Mouse (Mus musculus) embryonic facial prominence, embryonic 10.5 days (tissue): ENCODE data around the gene Trpt1. TPM values are rescaled to one million over a fixed set of nuclear protein-coding genes. Genes with fewer than 3 reads are reported as not detected.

Experiments
- DNase-seq: peaks from one replicate; pipeline ENCODE4 v3.0.0-alpha.2; 2017; ENCODE audit warnings: low spot score
- H3K27ac ChIP-seq: fragments of 300-500 bp; sonication (generic); replicated peaks from 2 replicates; pipeline ENCODE4 v1.5.1; 2016; ENCODE audit warnings: mild to moderate bottlenecking
- H3K27me3 ChIP-seq: fragments of 300-500 bp; sonication (generic); replicated peaks from 2 replicates; pipeline ENCODE4 v1.6.1; 2016; ENCODE audit warnings: low read depth, mild to moderate bottlenecking; ENCODE audit not compliant: poor library complexity, severe bottlenecking
- H3K36me3 ChIP-seq: fragments of 300-500 bp; sonication (generic); replicated peaks from 2 replicates; pipeline ENCODE4 v1.6.1; 2016; ENCODE audit warnings: mild to moderate bottlenecking, moderate library complexity
- H3K4me1 ChIP-seq: fragments of 300-500 bp; sonication (generic); 2 replicates; pipeline ENCODE4 v1.6.1; 2016
- H3K4me3 ChIP-seq: fragments of 300-500 bp; sonication (generic); 2 replicates; pipeline ENCODE4 v1.5.1; 2016; ENCODE audit warnings: mild to moderate bottlenecking, moderate library complexity
- H3K9me3 ChIP-seq: fragments of 300-500 bp; sonication (generic); 2 replicates; pipeline ENCODE4 v1.6.1; 2016; ENCODE audit warnings: mild to moderate bottlenecking
- WGBS: fragments of 180-500 bp; shearing (Covaris S2); methylation state at CpG from one replicate; pipeline ENCODE4 v1.1.7; 2016; 5-methylcytosine and 5-hydroxymethylcytosine counted together
- polyA plus RNA-seq: library from polyadenylated mRNA; unstranded; fragments of >200 nt; fragmentation: Nextera tagmentation; extraction: Ambion mirVana; gene quantifications from 2 replicates; pipeline ENCODE4 v1.2.1, GENCODE M21; 2016

Trpt1 gene
- polyA plus RNA-seq, 1 experiment from 2014 or later = 8.8 TPM

DNA sequence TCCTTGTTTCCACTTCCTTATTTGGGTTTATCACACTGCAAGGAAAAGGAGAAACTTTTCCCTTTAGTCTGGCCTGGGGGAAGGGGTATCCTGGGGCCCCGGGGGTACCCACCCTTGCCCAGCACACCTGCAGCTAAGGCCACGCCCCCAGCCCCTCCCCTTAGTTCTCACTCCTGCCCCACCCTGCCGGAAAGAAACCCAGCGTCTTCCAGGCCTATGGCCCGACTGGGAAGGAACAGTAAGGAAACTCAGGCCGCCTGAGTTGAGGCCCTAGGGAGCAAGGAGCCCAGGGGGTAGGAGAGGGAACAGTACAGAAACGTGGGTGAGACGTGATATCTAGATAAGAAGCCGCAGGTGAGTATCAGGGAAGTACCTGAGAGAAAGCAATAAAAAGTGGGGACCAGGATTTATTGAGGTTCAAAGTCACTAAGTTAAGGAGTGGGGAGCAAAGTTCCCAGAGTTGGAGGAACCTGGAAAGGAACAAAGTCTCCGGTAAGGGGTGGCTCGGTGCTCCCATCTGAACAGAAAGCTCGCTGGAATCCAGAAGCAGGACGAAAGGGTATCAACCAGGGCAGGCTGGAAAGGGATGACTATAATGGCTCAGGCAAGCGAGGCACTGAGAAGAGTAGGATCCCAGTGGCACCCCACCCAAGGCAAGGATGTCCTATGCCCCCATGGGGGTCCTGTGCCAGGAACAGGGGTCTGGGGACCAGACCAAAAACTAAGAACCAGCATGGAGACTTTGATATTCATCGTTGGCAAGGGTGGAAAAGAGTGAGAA is 27.2 kb upstream of the Trpt1 start:
- DNase-seq = peak; percentile 39
- WGBS = 11% methylated on average over 15 of the region's 15 CpGs
- H3K4me3 ChIP-seq = peak overlapping the region; percentile 69
- peaks cover 56% of the 10 kb centered on the region for H3K4me1 ChIP-seq
- peak overlapping the region; percentile 84; the same call in 1 of the 2 replicates for H3K27ac ChIP-seq
- H3K27me3 ChIP-seq = peaks cover 12% of the 10 kb centered on the region
- H3K9me3 ChIP-seq = no peaks in the 10 kb centered on the region
- peaks cover 31% of the 10 kb centered on the region for H3K36me3 ChIP-seq

DNA sequence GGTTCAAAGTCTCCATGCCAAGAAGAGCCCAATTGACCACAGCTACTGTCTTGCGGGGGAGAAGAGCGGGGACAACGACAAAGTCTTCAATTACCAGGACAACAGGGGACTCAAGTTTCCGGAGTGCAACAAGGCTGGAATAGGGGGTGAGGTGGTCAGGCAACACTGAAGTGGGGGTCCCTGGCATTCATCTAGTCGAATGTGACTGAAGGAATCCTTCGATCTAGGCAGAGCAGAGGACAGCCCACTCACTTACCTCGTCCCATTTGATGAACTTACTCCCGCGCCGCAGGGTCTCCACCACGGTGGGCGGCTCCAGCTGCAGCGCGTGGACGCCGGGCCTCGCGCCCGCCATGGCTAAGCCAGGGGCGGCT is 26.7 kb upstream of the Trpt1 start:
- Histone ChIP-seq H3K4me3 (peak overlapping the region; percentile 69), H3K27me3 (peaks cover 12% of the 10 kb centered on the region), H3K36me3 (peaks cover 25% of the 10 kb centered on the region), H3K9me3 (no peaks in the 10 kb centered on the region), H3K4me1 (peaks cover 61% of the 10 kb centered on the region), H3K27ac (peak overlapping the region; percentile 84)
- no peak for DNase-seq
- 0% methylated on average over 20 of the region's 20 CpGs for WGBS

DNA sequence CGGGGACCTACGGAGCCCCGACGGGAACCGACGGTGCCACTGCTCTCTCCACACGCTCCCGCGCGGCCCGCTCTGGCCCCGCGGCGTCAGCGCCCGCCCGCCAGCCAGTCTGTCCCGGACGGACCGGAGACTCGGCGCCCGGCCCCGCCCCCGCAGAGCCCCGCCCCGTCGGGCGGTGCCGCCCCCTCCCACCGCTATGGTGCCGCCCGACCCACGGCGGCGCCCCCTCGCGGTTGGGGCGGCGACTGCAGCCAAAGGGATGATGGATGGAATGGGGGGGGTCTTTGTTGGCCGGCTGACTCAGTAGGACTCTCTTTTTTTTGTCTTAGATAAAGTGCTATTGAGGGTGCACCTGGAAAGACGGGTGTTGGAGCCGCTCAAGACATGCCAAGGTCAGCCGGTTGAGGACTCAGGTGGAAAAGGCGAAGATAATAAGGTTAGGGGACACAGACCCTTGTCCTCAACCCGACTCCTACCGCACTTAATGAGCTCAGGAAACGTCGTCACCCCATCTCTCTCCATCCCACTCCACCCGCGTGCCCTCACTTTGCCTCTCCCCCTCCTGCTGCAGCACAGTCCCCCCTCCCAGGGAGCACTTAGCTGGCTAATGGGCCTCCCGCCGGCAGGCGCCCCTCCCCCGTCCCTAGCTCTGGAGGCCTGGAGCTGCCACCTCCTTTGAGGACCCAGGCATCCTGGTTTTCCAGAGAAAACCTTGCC is 26.1 kb upstream of the Trpt1 start:
- peak; percentile 86 for DNase-seq
- Histone ChIP-seq H3K27me3 (peaks cover 12% of the 10 kb centered on the region), H3K36me3 (peaks cover 19% of the 10 kb centered on the region), H3K27ac (peak overlapping the region; percentile 84), H3K9me3 (no peaks in the 10 kb centered on the region), H3K4me3 (peak overlapping the region; percentile 69), H3K4me1 (peaks cover 61% of the 10 kb centered on the region)
- WGBS = under 1% methylated on average over 55 of the region's 55 CpGs

DNA sequence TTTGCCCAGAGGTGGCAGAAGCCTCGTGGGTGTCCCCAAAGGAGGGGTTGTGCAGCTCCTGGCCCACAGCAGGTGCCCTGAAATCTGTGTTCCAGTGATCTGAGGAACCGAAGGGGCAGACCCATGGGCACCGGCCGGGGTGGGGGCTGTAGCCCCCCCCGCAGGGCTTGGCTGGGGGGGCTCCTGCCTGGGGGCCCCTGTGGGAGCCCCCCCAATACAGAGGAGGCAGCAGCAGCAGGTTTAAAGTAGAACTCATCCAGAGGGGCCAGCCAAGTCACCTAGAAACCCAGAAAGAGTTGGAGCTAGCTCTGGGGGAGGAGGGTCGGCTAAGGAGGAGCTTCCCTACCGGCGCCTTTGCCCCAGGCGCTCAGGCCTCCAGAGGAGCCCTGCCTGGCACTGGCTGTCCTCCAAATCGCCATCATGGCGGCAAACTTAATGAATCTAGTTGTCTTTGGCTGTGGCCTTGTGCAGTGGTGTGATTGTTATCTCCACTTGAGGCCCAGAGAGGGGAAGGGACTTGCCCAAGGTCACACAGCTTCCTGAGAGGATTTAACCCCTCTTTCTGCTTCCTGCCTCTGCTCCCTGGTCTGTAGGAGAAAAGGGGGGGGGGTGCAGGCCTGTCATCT is 25.4 kb upstream of the Trpt1 start:
- Histone ChIP-seq H3K27me3 (peaks cover 12% of the 10 kb centered on the region), H3K4me1 (peaks cover 61% of the 10 kb centered on the region)

DNA sequence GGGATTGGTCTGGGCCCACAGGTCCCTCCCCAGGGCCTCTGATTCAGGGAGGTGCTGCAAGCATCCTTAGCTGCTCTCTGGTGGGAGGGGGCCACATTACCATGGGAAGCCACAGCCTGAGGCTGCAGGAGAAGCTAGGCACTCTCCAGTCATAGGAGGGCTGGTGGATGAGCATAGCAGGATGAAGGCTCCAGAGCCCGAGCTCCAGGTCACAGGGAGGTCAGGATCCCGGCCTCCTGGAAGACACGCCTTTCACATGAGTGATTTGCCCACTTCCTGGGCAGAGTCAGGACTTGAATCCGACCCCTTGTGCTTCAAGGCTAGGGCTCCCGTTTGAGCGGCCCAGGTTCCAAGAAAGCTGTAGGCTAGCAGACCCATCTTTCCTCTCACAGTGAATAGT is 24.3 kb upstream of the Trpt1 start:
- peaks cover 9% of the 10 kb centered on the region for H3K36me3 ChIP-seq
- DNase-seq = no peak
- WGBS = 30% methylated on average over 6 of the region's 6 CpGs
- H3K4me1 ChIP-seq = peaks cover 71% of the 10 kb centered on the region
- H3K27me3 ChIP-seq = peaks cover 12% of the 10 kb centered on the region
- H3K4me3 ChIP-seq = peak overlapping the region; percentile 2; the same call in 1 of the 2 replicates
- H3K27ac ChIP-seq = peak overlapping the region; percentile 52; the same call in 1 of the 2 replicates
- H3K9me3 ChIP-seq = no peaks in the 10 kb centered on the region

More for the DNA sequence above, 25.4 kb upstream of the Trpt1 start:
- Histone ChIP-seq H3K4me3 (peak overlapping the region; percentile 69), H3K9me3 (no peaks in the 10 kb centered on the region), H3K27ac (peak overlapping the region; percentile 84), H3K36me3 (peaks cover 12% of the 10 kb centered on the region)
- 17% methylated on average over 11 of the region's 11 CpGs for WGBS
- no peak for DNase-seq

DNA sequence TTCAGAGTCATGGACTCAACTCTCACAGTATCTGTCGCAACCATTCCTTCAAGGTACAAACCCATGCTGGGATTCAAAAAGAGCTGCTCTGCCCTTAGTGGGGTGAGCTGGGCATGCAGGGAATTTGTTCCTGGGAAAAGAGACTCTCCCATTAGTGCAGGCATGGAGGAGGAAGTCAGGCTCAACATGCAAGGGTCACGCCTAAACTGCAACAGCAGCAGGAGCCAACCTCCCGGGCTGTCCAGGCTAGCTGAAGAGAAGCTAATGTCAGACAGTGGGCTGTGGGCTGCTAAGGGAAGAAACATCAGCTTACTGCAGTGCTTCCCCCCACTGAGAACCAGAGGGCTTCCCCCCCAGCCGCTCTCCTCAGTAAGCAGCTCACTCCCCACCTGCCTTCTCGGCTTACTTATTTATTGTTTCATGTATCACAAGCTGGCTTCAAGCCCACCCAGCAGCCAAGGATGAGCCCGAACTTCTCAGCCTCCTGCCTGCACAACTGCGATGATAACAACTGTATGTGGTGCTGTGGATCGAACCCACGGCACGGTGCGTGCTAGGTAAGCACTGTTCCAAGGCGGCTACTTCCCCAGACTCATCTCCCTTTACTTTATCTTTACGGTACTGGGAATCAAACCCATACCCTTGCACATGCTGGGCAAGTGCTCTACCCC is 23.5 kb upstream of the Trpt1 start:
- H3K27ac ChIP-seq = peak overlapping the region; percentile 52; the same call in 1 of the 2 replicates
- no peak for DNase-seq
- H3K4me3 ChIP-seq = 0 out of 2 replicates have a peak overlapping the region, but pooled peaks have one; percentile 19
- WGBS = 80% methylated on average over 13 of the region's 13 CpGs
- H3K4me1 ChIP-seq = peaks cover 79% of the 10 kb centered on the region
- H3K27me3 ChIP-seq = peaks cover 12% of the 10 kb centered on the region
- H3K36me3 ChIP-seq = peaks cover 15% of the 10 kb centered on the region
- H3K9me3 ChIP-seq = no peaks in the 10 kb centered on the region

DNA sequence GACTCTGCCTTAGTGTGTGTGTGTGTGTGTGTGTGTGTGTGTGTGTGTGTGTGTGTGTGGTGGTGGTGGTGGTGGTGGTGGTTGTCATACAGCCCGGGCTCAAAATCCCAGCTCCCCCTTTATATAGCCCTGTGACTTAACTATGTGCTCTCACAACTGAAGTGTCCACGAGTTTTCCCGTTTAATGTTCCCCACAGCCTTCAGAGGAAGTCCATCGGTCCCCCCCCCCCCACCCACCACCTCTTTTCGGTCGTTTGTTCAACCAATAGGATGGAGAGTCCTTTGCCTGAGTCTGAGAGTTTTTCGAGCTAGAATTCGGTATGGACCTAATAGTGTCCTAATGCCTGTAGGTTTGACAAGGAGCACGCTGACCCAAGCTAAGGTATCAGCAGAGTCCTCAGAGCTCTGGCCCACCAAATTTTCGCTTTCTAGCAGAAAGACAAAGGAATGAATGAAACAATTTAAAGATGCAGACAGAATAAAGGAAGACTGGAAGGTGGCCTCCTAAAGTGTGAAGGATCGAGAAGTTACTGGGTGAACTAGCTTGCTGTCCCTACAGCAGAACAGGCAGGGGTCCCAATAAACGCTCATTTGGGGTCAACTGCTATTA is 22.2 kb upstream of the Trpt1 start:
- peaks cover 79% of the 10 kb centered on the region for H3K4me1 ChIP-seq
- no peaks in the 10 kb centered on the region for H3K9me3 ChIP-seq
- peaks cover 28% of the 10 kb centered on the region for H3K36me3 ChIP-seq
- H3K4me3 ChIP-seq = peak overlapping the region; percentile 92
- 36% methylated on average over 12 of the region's 12 CpGs for WGBS
- peak overlapping the region; percentile 95 for H3K27ac ChIP-seq
- H3K27me3 ChIP-seq = peaks cover 4% of the 10 kb centered on the region
- DNase-seq = no peak

DNA sequence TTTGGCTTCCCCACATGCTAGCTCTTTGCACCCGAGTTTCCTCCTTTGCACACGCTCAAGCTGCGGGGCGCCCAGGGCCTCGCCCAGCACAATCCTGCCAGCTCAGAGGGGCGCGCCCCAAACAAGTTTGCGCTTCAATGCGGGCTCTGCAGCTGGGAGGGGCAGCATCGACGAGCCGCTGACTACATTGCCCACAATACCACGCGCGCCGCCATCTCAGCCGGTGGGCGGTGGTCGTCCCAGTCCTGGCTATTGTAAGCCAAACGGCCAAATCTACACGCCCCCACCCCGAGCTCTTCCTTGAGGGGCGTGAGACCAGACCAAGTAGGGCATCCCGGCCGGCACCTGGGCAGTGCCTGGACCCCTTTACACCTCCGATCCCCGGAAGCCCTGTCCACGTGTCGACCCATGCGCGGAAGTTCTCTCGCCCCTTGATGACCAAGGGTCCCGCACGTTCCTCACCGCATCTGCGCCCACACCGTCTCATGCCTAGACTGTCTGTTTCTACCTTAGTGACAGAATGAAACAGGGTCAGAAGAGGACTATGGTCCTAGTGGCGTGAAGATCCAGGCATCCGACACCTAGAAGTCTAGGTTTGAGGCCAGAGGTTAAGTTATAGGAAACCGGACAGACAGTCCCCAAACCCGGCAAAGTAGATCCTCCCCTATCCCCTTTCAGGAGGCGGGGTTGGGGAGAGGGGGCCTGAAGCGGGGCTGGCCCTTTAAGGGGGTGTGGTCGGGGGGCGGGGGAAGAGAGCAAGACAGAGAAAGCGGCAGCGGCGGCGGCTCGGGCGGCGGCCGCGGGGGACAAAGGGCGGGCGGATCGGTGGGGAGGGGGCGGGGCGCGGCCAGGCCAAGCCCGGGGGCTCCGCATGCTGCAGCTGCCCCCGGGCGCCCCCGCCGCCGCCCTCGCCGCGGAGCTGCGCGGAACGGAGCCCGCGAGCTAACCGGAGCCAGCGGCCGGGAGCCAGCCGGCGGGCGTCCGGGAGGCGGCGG is 21.4 kb upstream of the Trpt1 start, which contains the start of gene Ppp1r14b:
TSS of gene Ppp1r14b (plus strand) at position 758 of the 995 bp plus-strand sequence.
- Histone ChIP-seq H3K36me3 (peaks cover 33% of the 10 kb centered on the region), H3K27ac (peak within 1 kb of the TSS; percentile 95), H3K9me3 (no peaks in the 10 kb centered on the region), H3K27me3 (peaks cover 4% of the 10 kb centered on the region), H3K4me3 (peak within 1 kb of the TSS; percentile 92), H3K4me1 (peaks cover 79% of the 10 kb centered on the region)
- WGBS = under 1% methylated on average over 84 of the region's 84 CpGs
- DNase-seq = peak; percentile 96

DNA sequence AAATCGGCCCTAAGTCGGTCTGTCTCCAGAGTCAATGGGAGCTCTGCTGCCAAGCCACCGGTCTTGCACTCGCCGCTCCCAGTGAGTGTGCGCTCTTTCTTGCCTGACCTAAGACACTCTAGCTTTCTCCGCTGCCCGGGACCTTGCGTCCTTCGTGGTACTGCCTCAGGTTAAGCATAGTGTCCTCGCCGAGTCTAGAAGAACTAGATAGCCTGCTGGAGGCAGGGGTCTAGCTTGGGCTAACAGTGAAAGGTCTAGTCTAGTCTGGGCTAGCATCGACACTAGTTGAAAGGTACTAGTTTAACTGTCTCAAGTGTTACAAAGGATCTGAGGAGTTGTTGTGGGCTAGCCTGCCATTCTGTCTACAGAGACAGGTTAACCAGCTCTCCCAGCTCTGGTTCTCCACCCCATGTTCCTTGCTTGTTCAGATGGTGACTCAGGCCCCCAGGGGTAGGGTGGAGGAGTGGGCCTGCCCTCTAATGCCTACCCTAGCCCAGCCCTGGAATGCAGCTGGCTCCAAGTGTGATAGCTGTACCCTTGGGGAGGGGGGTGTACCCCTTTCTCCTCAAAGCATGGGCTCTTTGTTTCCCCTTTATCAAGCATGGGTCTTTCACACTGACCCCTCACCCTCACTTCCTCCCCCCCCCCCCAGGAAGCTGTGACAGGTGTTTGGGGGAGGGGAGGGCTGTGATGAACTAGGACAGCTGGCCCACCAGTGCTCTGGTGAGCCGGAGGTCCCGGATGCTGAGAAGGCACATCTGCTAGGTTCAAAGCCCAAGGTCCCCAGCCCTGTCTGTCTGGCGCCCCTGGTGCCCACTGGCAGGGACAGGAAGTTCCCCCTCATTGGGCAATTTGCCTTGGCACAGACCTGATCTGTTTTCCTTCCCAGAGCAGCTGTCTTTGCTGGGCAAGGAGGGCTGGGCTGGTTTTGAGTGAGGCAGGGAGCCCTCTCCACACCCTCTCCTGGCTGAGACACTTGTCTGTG is 20.1 kb upstream of the Trpt1 start, which contains the start of gene Plcb3:
TSS of gene Plcb3 (minus strand) at position 934 of the 985 bp plus-strand sequence.
- Histone ChIP-seq H3K27me3 (no peaks in the 10 kb centered on the region; the same call in 1 of the 2 replicates), H3K4me3 (peak within 1 kb of the TSS; percentile 92), H3K9me3 (no peaks in the 10 kb centered on the region), H3K4me1 (peaks cover 74% of the 10 kb centered on the region), H3K36me3 (peaks cover 33% of the 10 kb centered on the region), H3K27ac (peak within 1 kb of the TSS; percentile 95)
- WGBS = under 1% methylated on average over 16 of the region's 16 CpGs
- DNase-seq = peak; percentile 79
